Mouse (Mus musculus) spleen, postnatal 36 days (tissue): Measurements from ENCODE around the gene Ctsj.
"Not testable (repeated sequence)": the region's sequence is repeated elsewhere in the genome, so short reads cannot be mapped to it uniquely, and the experiment has no call there.

Experiments
- DNase-seq, 2 experiments: peaks; one replicate each; pipeline ENCODE4 v3.0.0; 2022; ENCODE audit warnings: low spot score in 2 of 2, mixed read lengths in 1 of 2

Ctsj gene

GRCm38 (mm10) chr13:61005859-61006258 is at the start of gene Ctsj:
TSS of gene Ctsj (minus strand) at chr13:61005959.
- no peak for DNase-seq

GRCm38 (mm10) chr13:61040531-61040930 is 34.8 kb upstream of the Ctsj start, which contains the start of gene Ctsq:
TSS of gene Ctsq (minus strand) at chr13:61040631.
- DNase-seq, result no peak

- no peak for DNase-seq
Measured at GRCm38 (mm10) chr13:61022785-61023184, 17.0 kb upstream of the Ctsj start.

- DNase-seq, result no peak
Measured at GRCm38 (mm10) chr13:61021844-61022243, 16.1 kb upstream of the Ctsj start.

GRCm38 (mm10) chr13:61010171-61010570 is 4.4 kb upstream of the Ctsj start:
- DNase-seq, result no peak

- no peak for DNase-seq
Measured at GRCm38 (mm10) chr13:60997600-60997999, 8.2 kb downstream of the Ctsj start.

- not testable (repeated sequence) for DNase-seq
Measured at GRCm38 (mm10) chr13:60986915-60987314, 18.8 kb downstream of the Ctsj start.

- not testable (repeated sequence) for DNase-seq
Measured at GRCm38 (mm10) chr13:60972319-60972718, 33.4 kb downstream of the Ctsj start.

GRCm38 (mm10) chr13:60963985-60964384 is 41.8 kb downstream of the Ctsj start:
- DNase-seq, result not testable (repeated sequence)

GRCm38 (mm10) chr13:60961706-60962105 is 44.1 kb downstream of the Ctsj start:
- DNase-seq, result no peak
